In the genomic region with DNA sequence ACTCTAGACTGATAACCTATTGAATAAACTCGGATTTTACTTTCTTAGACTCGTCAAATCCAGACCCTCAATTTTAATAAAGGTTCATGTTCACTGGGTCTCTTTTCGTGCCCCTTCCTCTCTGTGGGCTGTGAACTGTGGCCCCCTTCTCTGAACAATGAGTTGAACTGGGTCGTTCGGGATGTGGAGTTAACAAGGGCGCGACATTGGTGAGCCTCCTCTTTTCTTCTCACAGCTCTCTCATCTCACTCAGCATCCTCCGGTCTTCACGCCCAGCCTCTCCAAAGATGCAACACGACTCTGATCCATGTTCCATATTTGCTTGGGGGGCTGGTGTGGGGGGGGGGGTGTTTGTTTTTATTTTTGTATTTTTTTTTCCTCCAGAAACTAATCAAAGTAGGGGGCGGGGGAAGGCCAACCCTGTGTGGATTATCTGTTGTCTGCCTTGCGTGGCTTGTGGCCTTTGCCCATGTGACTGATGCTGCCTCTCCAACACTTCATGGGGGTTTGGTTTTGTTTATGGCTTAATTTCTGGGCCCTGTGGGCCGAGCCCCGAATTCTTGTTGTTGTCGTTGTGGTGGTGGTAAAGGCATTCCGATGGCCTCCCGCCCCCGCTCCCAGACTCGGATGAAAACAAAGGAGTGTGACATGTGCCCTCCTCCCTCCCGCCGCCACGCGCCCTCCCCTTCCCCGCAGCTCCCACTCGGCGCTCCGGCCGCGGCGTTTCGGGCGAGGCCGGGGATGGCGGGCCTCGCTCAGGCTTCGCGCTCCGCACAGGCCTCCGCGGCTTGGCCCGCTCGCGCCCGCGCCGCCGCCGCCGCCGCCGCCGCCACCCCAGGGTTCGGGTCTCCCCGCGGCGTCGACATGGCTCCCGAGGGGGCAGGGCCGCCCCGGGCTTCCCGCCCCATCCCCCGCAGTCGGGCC, we compare ENCODE assay signal across 8 mouse cellular contexts. TPM values are rescaled to one million over a fixed set of nuclear protein-coding genes. Genes with fewer than 3 reads are reported as not detected.
A peak's percentile ranks its signal among the peaks of the same experiment; 100 is the strongest.
DNase-seq lines count a peak whose midpoint lies in the region; ATAC-seq and TF ChIP-seq lines count a peak whose summit lies in the region.

No protein-coding gene starts in this region.

- peak overlapping the region; percentile 74 to 100 (median 75) for H3K4me3 ChIP-seq in CH12.LX (replicated peaks in 1 of 3; ENCODE audit: low read depth in 2 of 3, low read length in 2 of 3, poor library complexity in 1 of 3)
- peak overlapping the region; percentile 96 for H3K4me3 ChIP-seq in heart, embryonic 10.5 days
- H3K4me3 ChIP-seq in kidney, embryonic 14.5 days (ENCODE audit: low read length) = peak overlapping the region; percentile 92
- peak overlapping the region; percentile 88 for H3K4me3 ChIP-seq in liver, adult 2 months (ENCODE audit: insufficient read depth, low read depth, low read length)
- H3K4me3 ChIP-seq in midbrain, postnatal 0 days (ENCODE audit: low read depth, low read length) = peak overlapping the region; percentile 94
- H3K4me3 ChIP-seq in stomach, embryonic 15.5 days (replicated peaks) = peak overlapping the region; percentile 94

- peak; percentile 58; the same call in 1 of the 2 replicates for ATAC-seq in erythroblast, adult 5-6 weeks (replicated peaks; ENCODE audit: low FRiP score, poor library complexity, severe bottlenecking)
- ATAC-seq in kidney, embryonic 14.5 days (ENCODE audit: low FRiP score, low TSS enrichment) = peak; percentile 63
- ATAC-seq in midbrain, postnatal 0 days (ENCODE audit: low FRiP score) = peak; percentile 82
- ATAC-seq in stomach, embryonic 15.5 days (ENCODE audit: insufficient read depth, low FRiP score, low read depth) = peak; percentile 61

- TF ChIP-seq RAD21 in CH12.LX (IDR thresholded peaks at IDR 0.05; ENCODE audit: low read depth, low read length) = no peak

- H3K27ac ChIP-seq in CH12.LX (ENCODE audit: insufficient read depth, low read depth) = peak overlapping the region; percentile 60
- H3K27ac ChIP-seq in heart, embryonic 10.5 days = peak overlapping the region; percentile 100
- H3K27ac ChIP-seq in kidney, embryonic 14.5 days (ENCODE audit: low read depth, low read length) = peak overlapping the region; percentile 97
- H3K27ac ChIP-seq in liver, adult 2 months (replicated peaks; ENCODE audit: insufficient read depth, low read depth, low read length) = peak overlapping the region; percentile 10; the same call in 1 of the 2 replicates
- peak overlapping the region; percentile 99 for H3K27ac ChIP-seq in midbrain, postnatal 0 days (ENCODE audit: low read depth, low read length)
- peak overlapping the region; percentile 96 for H3K27ac ChIP-seq in stomach, embryonic 15.5 days

- no peak for TF ChIP-seq CTCF in CH12.LX (conservative IDR thresholded peaks at IDR 0.05 in 1 of 2, IDR thresholded peaks at IDR 0.05 in 1 of 2; ENCODE audit: low read depth in 2 of 2, low read length in 2 of 2)
- no peak for TF ChIP-seq CTCF in brain, embryonic 14.5 days (IDR thresholded peaks at IDR 0.05; ENCODE audit: borderline replicate concordance, extremely low read depth, insufficient read depth, insufficient read length)
- TF ChIP-seq CTCF in liver, adult 2 months (IDR thresholded peaks at IDR 0.05; ENCODE audit: low read depth, low read length) = no peak
- TF ChIP-seq CTCF in midbrain, postnatal 0 days (IDR thresholded peaks at IDR 0.05) = no peak

- in situ Hi-C loops in CH12.LX (cut with MboI; ENCODE audit: low pct_ligation_motif_present, low pct_unique_long_range_greater_than_20kb, low sequenced_read_pairs) = no loop called here

- H3K79me2 ChIP-seq in CH12.LX (replicated peaks; ENCODE audit: control insufficient read depth, extremely low read depth, insufficient read depth, poor library complexity, severe bottlenecking) = peaks cover 34% of the 10 kb centered on the region
- peaks cover 16% of the 10 kb centered on the region for H3K79me2 ChIP-seq in liver, adult 2 months (ENCODE audit: control insufficient read depth, insufficient read depth, low read length)

- H3K27me3 ChIP-seq in CH12.LX (replicated peaks) = no peaks in the 10 kb centered on the region
- no peaks in the 10 kb centered on the region for H3K27me3 ChIP-seq in heart, embryonic 10.5 days (ENCODE audit: insufficient read depth, poor library complexity, severe bottlenecking)
- no peaks in the 10 kb centered on the region for H3K27me3 ChIP-seq in kidney, embryonic 14.5 days (ENCODE audit: control insufficient read depth, insufficient read depth, low read length)
- no peaks in the 10 kb centered on the region for H3K27me3 ChIP-seq in liver, adult 2 months (ENCODE audit: control insufficient read depth, insufficient read depth, low read length)
- no peaks in the 10 kb centered on the region for H3K27me3 ChIP-seq in midbrain, postnatal 0 days (ENCODE audit: insufficient read depth, low read length)
- H3K27me3 ChIP-seq in stomach, embryonic 15.5 days (replicated peaks) = no peaks in the 10 kb centered on the region

- H3K4me2 ChIP-seq in CH12.LX (ENCODE audit: insufficient read depth, low read depth, poor library complexity, severe bottlenecking) = peak overlapping the region; percentile 85
- H3K4me2 ChIP-seq in kidney, embryonic 14.5 days (replicated peaks; ENCODE audit: low read depth, low read length) = peak overlapping the region; percentile 72
- H3K4me2 ChIP-seq in midbrain, postnatal 0 days (ENCODE audit: low read depth, low read length, poor library complexity, severe bottlenecking) = peak overlapping the region; percentile 63
- peak overlapping the region; percentile 61 for H3K4me2 ChIP-seq in stomach, embryonic 15.5 days

- TF ChIP-seq EP300 in CH12.LX (IDR thresholded peaks at IDR 0.05; ENCODE audit: low read length) = no peak

- WGBS in heart, embryonic 10.5 days = under 1% methylated on average over 39 of the region's 63 CpGs
- under 1% methylated on average over 35 of the region's 63 CpGs for WGBS in kidney, embryonic 14.5 days
- 3% methylated on average over 54 of the region's 63 CpGs for WGBS in liver, adult 2 months
- WGBS in midbrain, postnatal 0 days = under 1% methylated on average over 52 of the region's 63 CpGs
- WGBS in stomach, embryonic 15.5 days = under 1% methylated on average over 57 of the region's 63 CpGs

- H3K9me3 ChIP-seq in CH12.LX (replicated peaks; ENCODE audit: low read length) = no peaks in the 10 kb centered on the region
- H3K9me3 ChIP-seq in heart, embryonic 10.5 days = no peaks in the 10 kb centered on the region
- no peaks in the 10 kb centered on the region for H3K9me3 ChIP-seq in kidney, embryonic 14.5 days (ENCODE audit: control insufficient read depth, low read length)
- H3K9me3 ChIP-seq in midbrain, postnatal 0 days (ENCODE audit: low read length) = no peaks in the 10 kb centered on the region
- no peaks in the 10 kb centered on the region for H3K9me3 ChIP-seq in stomach, embryonic 15.5 days

- dilution Hi-C loops in CH12.LX (cut with MboI; ENCODE audit: extremely low pct_ligation_motif_present, extremely low pct_unique_long_range_greater_than_20kb, low sequenced_read_pairs) = no loop called here

- H3K4me1 ChIP-seq in CH12.LX (ENCODE audit: control insufficient read depth in 1 of 2, insufficient read depth in 2 of 2) = peaks cover 7 to 28% of the 10 kb centered on the region in 2 experiments
- peaks cover 8% of the 10 kb centered on the region; the same call in 1 of the 2 replicates for H3K4me1 ChIP-seq in heart, embryonic 10.5 days
- H3K4me1 ChIP-seq in kidney, embryonic 14.5 days (ENCODE audit: control insufficient read depth, insufficient read depth, low read length) = peaks cover 13% of the 10 kb centered on the region; the same call in 1 of the 2 replicates
- H3K4me1 ChIP-seq in liver, adult 2 months (ENCODE audit: control insufficient read depth, insufficient read depth, low read length) = peaks cover 2% of the 10 kb centered on the region; the same call in 1 of the 2 replicates
- H3K4me1 ChIP-seq in midbrain, postnatal 0 days (ENCODE audit: insufficient read depth, low read length) = peaks cover 17% of the 10 kb centered on the region
- peaks cover 3% of the 10 kb centered on the region; the same call in 1 of the 2 replicates for H3K4me1 ChIP-seq in stomach, embryonic 15.5 days

- H3K36me3 ChIP-seq in CH12.LX (replicated peaks in 1 of 2; ENCODE audit: control insufficient read depth in 1 of 2, insufficient read depth in 1 of 2, low read length in 1 of 2) = peaks cover 0 to 11% of the 10 kb centered on the region in 2 experiments
- peaks cover 16% of the 10 kb centered on the region; the same call in 1 of the 2 replicates for H3K36me3 ChIP-seq in heart, embryonic 10.5 days
- H3K36me3 ChIP-seq in kidney, embryonic 14.5 days (ENCODE audit: control insufficient read depth, insufficient read depth, low read length) = peaks cover 8% of the 10 kb centered on the region; the same call in 1 of the 2 replicates
- H3K36me3 ChIP-seq in liver, adult 2 months (ENCODE audit: control insufficient read depth, insufficient read depth, low read length) = no peaks in the 10 kb centered on the region
- no peaks in the 10 kb centered on the region for H3K36me3 ChIP-seq in midbrain, postnatal 0 days (ENCODE audit: insufficient read depth, low read length)
- no peaks in the 10 kb centered on the region for H3K36me3 ChIP-seq in stomach, embryonic 15.5 days

- TF ChIP-seq POLR2A in CH12.LX (IDR thresholded peaks at IDR 0.05; ENCODE audit: low read depth, low read length) = no peak
- TF ChIP-seq POLR2A in brain, embryonic 14.5 days (IDR thresholded peaks at IDR 0.05; ENCODE audit: borderline replicate concordance, extremely low read depth, insufficient read depth, insufficient read length, poor library complexity, severe bottlenecking) = 0 out of 2 replicates have a peak, but pooled peaks have one; percentile 8
- TF ChIP-seq POLR2A in liver, adult 2 months (IDR thresholded peaks at IDR 0.05; ENCODE audit: extremely low read depth, insufficient read depth, low read length) = no peak

- peak; percentile 36 for DNase-seq in CH12.LX (ENCODE audit: extremely low read depth)
- DNase-seq in brain, embryonic 14.5 days (ENCODE audit: low read depth) = peak; percentile 81
- peak; percentile 83 for DNase-seq in heart, embryonic 10.5 days (ENCODE audit: low spot score)
- peak; percentile 29 for DNase-seq in liver, adult 2 months (ENCODE audit: extremely low read depth, low read depth, low spot score)
- DNase-seq in midbrain, postnatal 0 days (ENCODE audit: low spot score) = peak; percentile 58

- peak overlapping the region; percentile 87 for H3K9ac ChIP-seq in CH12.LX (ENCODE audit: insufficient read depth, low read depth)
- H3K9ac ChIP-seq in kidney, embryonic 14.5 days (ENCODE audit: low read depth, low read length) = peak overlapping the region; percentile 100
- peak overlapping the region; percentile 92 for H3K9ac ChIP-seq in liver, adult 2 months (ENCODE audit: low read depth, low read length)
- H3K9ac ChIP-seq in midbrain, postnatal 0 days (replicated peaks; ENCODE audit: low read length, poor library complexity, severe bottlenecking) = peak overlapping the region; percentile 99
- H3K9ac ChIP-seq in stomach, embryonic 15.5 days = peak overlapping the region; percentile 94

RNA-seq across cellular contexts. Expression of a gene that starts 2.0 kb away (rescaled TPM):
- total RNA-seq in CH12.LX (2012; rRNA removed) = 17.2 and 17.7 TPM in 2 replicates
- 35.9 and 47.4 TPM in 2 replicates for total RNA-seq in CH12.LX (2014; rRNA removed)
- 29.8 and 33.0 TPM in 2 replicates for polyA plus RNA-seq in CH12.LX (2012; ENCODE audit: insufficient read length, low read depth)
- polyA plus RNA-seq in brain, embryonic 14.5 days (2012; rRNA removed) = 241 and 264 TPM in 2 replicates
- total RNA-seq in erythroblast, adult 5-6 weeks (2015; ENCODE audit: low replicate concordance) = 16.1 and 24.4 TPM in 2 replicates
- 21.4 and 21.5 TPM in 2 replicates for total RNA-seq in erythroblast, adult 5-6 weeks (2017; ENCODE audit: low replicate concordance)
- polyA plus RNA-seq in heart, embryonic 10.5 days (2016; fragmentation: Nextera tagmentation; extraction: Ambion mirVana) = 70.6 and 83.2 TPM in 2 replicates
- 66.9 and 95.7 TPM in 2 replicates for polyA plus RNA-seq in kidney, embryonic 14.5 days (2014; fragmentation: Nextera tagmentation; extraction: Ambion mirVana)
- 23.1 and 24.7 TPM in 2 replicates for total RNA-seq in liver, adult 2 months (2014; rRNA removed)
- polyA plus RNA-seq in liver, adult 2 months (2012; rRNA removed) = 1.6 and 2.4 TPM in 2 replicates
- 236 and 298 TPM in 2 replicates for total RNA-seq in midbrain, postnatal 0 days (2014; rRNA removed)
- polyA plus RNA-seq in midbrain, postnatal 0 days (2015; fragmentation: Nextera tagmentation; extraction: Ambion mirVana) = 162 and 180 TPM in 2 replicates
- polyA plus RNA-seq in stomach, embryonic 15.5 days (2015; fragmentation: Nextera tagmentation; extraction: Ambion mirVana) = 47.5 and 54.3 TPM in 2 replicates

Comparison
In these comparisons a context has a peak if more than half of its experiments do, and no peak if none do; other contexts are left out.
1. Peak in every context shown above with its lines: DNase-seq, ATAC-seq, H3K4me3 ChIP-seq and H3K27ac ChIP-seq.
2. DNase-seq: peak in every context shown above with its lines; median percentile 83 in heart, embryonic 10.5 days; 81 in brain, embryonic 14.5 days; 58 in midbrain, postnatal 0 days; 36 in CH12.LX; 29 in liver, adult 2 months.
3. H3K27ac ChIP-seq: peak in every context shown above with its lines; median percentile 100 in heart, embryonic 10.5 days; 99 in midbrain, postnatal 0 days; 97 in kidney, embryonic 14.5 days; 96 in stomach, embryonic 15.5 days; 60 in CH12.LX; 10 in liver, adult 2 months.